Mouse (Mus musculus) skeletal muscle tissue, adult 2 months (tissue): ENCODE results near the gene Pou2f1.

Source experiments
- DNase-seq: peaks from one replicate; pipeline ENCODE4 v3.0.0-alpha.2; 2012; ENCODE audit warnings: low read depth, low spot score

The Pou2f1 gene

DNA sequence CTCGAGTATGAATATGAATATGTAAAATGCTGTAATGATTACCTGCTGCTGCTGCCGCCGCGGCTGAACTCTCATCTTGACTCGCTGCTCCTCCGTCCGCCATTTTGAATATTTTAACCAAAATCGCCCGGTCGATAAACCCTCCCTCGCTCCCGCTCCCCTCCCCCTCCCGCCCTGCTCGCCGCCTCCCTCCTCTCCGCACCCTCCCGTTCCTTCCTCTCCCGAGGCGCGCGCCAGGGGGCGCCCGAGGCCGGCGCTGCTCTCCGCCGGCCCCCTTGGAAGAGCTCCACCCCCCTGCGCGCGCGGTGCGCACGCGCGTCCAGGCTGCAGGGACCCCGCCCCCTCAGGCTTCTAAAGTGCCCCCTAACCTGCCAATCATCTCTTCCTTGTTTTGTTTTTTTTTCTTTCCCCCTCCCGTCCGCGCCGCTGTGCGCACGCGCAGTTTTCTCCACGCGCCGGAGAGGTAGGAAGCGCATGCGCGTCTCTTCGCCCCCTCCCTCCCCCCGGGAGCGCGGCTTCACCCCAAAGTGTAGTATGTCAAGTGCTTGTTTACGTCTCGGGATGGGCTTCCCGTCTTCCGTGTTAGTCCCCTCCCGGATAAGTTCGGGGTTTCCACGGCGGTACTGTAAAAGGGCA, at the start of gene Pou2f1:
TSS of gene Pou2f1 (minus strand) at position 159 of the 636 bp plus-strand sequence.
- DNase-seq, result peak; percentile 100

DNA sequence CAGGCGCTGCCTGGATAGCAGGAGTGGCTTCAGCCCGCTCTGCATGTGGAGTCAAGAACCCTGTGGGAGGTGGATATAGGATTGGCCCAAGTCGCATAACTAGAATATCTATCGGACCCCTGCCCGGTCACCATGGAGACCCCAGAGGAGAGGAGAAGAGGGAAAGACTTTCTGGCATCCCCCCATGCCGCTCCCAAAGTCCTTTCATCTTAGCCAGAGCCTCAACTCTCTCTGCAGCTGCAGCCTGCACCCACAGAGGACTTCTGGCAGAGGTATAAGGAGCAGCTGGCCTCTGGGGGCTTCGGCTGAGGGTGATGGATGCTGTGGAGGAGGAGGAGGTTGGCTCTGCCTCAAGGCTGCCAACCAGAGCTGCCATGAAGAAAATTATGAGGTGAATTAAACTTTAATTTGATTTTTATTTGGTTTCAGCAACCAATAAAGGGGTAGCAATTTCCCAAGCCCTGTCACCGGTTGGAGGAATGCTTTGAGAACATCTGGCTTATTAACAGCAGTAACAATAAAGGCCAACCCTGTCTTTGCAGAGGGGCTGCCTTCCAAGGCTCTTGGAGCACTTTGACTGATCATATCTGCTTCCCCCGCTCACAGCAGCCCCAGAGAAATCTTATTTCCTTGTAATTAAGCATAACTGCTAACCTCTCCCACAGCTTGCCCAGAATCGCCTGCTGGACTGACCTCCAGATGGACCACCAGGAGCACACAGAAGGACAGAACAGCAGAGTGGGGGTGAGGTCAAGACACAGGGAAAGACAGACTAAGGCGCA, 46.8 kb upstream of the Pou2f1 start:
- no peak for DNase-seq

DNA sequence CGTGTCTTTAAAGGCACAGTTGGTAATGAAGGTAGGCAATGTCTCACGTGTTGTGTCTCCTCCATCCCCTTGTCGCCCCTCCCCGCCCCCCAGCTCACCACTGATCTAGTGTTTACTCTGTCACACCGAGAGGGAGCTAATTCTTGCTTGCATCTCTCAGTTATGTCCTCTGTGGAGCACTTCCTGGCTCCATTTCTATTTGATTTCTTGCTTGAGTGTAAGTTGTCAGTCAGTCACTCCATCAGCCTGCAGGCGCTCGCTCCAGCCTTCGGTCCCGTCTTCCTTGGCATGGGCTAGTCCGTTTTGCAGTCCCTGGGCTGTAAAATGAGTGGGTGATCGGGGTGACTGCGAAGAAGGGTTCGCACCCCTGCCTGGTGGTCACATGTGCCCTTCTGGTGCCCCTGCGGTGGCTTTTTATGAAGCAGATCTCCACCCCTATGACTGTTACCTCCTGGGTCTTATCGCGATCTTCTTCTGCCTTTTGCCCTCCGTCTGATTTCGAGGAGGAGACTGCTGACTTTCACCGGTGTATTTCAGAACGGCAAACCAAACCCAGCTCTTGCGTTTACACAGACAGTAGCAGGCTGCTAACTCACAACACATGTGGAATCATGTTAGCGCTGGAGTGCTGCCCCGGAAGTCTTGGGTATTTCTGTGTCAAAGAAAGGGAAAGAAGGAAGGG, 45.9 kb upstream of the Pou2f1 start:
- DNase-seq, result no peak

- DNase-seq, result no peak
These were observed 45.2 kb upstream of the Pou2f1 start for GRCm38 (mm10) chr1:166047505-166048170.

DNA sequence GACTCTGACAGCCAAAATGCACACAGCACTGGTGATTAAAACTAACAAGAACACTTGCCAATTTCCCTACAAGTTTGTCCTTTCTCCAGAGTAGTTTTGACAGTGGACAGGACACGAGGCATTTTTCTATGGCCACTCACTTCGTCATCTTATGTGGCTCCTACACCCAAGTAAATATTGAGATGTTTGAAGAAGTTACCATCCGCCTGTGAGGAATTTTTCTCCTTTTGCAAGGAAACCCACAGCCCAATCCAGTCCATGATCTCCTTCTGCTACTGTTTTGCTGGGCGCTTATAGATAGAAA, 43.4 kb upstream of the Pou2f1 start:
- DNase-seq, result no peak

DNA sequence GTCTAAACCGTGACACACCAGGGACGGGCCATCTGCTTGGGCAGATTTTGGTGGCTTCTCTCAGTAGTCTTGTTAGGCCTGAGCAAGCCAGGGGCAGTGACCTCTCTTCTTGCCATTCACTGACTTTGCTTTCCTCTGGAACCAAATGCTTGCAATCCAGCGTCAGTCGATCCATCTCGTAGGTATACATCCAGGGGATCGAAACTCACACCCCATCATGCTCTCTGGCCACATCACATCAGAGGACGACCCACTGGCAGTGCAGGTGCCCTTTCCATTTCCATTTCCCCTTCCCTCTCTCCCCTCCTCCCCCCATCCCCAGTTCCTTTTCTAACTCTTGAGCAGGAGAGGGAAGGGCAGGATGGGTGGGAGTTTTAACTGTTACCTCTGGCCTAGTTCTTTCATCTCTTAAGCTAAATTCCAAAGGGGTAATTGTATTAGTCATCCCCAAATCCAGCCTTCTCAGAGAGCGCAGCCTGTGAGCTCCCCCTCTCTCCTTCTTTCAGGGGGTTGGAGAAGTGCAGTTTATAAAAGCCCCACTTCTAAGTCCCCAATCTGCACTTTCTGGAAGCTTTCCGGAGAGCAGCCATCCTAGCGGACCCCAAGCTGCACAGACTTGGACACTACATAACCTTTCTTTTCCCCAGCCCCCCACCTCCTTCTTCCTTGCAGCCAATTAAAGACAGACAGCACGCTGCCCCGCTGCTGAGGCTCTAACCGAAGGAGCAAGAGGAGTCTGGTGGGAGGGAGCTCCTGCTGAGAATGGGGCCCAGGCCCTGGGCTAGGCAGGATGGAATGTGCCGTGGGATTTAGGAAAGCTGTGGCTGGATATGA, 42.8 kb upstream of the Pou2f1 start:
- no peak for DNase-seq

- no peak for DNase-seq
These were observed 41.1 kb upstream of the Pou2f1 start for GRCm38 (mm10) chr1:166043451-166044149.

- DNase-seq, result no peak
These were observed 39.0 kb upstream of the Pou2f1 start for GRCm38 (mm10) chr1:166041501-166041900.

- DNase-seq, result no peak
These were observed 36.4 kb upstream of the Pou2f1 start for GRCm38 (mm10) chr1:166038731-166039332.

DNA sequence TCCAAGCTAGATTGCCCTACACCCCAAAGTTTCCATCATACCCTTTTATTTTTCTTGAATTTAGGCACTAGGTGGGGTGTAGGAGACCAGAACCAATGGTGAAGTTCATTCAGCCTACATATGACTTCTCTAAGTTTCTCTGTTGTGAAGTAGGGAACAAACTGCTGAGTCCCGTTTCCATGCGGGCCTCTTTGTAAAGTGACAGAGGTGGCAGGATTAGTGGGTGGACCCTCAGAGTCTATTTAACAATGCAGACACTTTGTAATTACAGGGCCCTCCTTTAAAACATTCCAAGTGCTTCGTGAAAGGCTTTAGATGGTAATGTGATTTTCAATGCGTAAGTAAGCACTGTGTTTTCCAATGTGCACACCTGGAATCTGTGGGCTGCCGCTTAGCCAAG, 32.6 kb upstream of the Pou2f1 start:
- no peak for DNase-seq

GRCm38 (mm10) chr1:166031673-166032547, 29.4 kb upstream of the Pou2f1 start:
- DNase-seq, result no peak

DNA sequence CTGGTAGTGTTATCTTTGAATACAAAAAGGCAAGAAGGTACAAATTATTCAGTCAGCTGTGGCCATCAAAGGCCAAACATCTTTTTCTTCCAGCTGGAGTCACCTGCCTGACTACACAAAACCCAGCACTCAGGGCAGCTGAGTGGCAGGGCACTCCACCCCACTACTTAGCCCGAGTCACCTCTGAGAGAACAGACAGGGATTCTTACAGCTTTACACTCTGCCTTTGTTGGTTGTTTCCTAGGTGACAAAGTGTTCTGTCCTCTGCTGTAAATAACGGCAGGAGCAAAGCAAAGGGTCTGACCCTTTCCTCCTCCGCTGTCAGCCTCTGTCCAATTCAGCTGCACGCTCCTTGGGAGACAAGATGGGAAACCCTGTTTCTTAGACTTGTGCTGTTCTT, 21.5 kb upstream of the Pou2f1 start:
- no peak for DNase-seq

GRCm38 (mm10) chr1:166017203-166017602, 14.7 kb upstream of the Pou2f1 start:
- no peak for DNase-seq

DNA sequence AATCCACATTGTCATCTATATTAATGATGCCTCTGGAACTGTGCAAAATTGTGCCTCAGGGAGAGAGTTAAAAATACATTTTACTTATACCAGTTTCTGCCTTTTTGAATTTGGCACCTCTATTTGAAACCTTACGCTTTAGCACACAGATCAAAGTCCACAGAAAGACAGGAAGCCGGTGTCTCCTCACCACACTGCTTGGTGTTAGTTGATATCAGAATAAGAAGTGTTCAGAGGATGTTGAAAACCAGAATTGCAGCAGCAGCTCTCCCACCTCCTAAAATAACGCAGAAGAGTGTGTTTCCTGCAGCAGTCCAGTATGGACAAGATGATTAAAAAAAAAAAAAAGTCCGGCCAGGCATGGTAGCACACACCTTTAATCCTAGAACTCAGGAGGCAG, 13.8 kb upstream of the Pou2f1 start:
- DNase-seq, result no peak

DNA sequence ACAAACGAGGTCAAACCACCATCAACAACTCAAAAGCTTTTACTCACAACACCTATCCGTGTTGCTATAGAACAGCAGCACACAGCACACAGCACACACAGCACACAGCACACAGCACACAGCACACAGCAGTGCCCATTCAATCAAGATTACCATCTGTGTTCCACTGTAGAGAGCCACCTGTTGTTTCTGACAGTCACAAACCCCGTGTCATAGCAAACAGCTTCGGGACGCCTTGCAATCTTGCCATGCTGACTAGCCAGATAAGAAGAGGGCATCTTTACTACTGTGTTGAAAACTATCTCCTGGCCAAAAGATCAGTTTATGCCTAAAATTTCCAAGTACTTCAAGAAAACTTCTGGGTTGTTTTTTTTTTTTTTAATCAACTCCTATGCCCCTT, 12.1 kb upstream of the Pou2f1 start:
- no peak for DNase-seq

GRCm38 (mm10) chr1:166010106-166010505, 7.6 kb upstream of the Pou2f1 start:
- no peak for DNase-seq

- no peak for DNase-seq
These were observed 6.3 kb upstream of the Pou2f1 start for GRCm38 (mm10) chr1:166008634-166009350.

- no peak for DNase-seq
These were observed 4.5 kb upstream of the Pou2f1 start for GRCm38 (mm10) chr1:166007026-166007425.
